In the genomic region with DNA sequence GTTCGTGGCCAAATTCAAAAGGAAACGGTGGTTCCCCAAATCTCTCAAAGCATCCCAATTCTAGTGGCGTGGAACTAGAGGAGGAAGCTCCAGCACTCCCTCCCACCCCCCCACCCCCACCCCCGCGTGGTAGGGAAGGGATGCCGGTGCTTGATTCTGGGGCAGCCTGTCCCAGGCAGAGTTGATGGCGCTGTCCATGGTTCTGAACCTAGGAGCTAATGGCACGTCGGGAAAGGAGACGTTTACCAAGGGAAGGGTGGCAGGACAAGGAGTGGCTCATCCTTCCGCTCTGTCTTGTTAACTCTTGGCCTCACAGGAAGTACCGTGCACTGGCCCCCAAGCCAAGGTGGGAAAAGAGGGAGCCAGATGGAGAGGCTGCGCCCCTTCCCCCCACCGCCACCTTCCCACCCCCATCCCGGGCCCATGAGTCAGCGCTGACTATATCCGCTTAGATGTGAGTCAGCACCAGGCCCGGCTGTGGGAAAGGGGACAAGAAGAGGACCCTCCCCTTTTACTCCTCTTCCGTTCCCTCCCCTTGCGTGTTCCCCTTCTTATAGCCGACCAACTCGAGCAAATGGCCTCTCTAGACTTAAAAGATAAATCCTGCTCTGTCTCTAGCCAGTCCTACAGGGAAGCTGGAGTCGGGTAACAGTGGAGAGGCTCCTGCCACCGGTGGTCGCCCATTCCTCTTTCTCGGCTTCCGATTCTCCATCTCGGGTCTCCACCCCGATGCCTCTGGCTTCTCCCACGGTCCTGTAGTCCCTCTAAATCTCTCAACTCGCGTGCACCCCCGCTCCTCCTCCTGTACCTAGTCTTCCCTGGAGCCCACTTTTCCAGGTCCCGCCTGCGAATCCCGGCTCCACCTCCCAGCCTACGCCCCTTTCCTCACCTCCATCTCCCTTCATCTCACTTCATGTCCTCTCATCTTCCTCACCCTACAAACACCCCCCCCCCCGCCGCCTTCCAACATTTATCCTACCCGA, we compare ENCODE assay signal across 9 mouse cellular contexts. TPM values are rescaled to one million over a fixed set of nuclear protein-coding genes. Genes with fewer than 3 reads are reported as not detected.
DNase-seq lines count a peak whose midpoint lies in the region; ATAC-seq lines count a peak whose summit lies in the region.
"Had no signal": no experiment of that assay in that cellular context is flagged by ENCODE, and none has a peak within 500 bp of the region (broad histone marks: within the 10 kb centered on the region; RNA-seq: fewer than 3 reads in every experiment).

No protein-coding gene starts in this region.

- no peak overlapping the region for H3K27ac ChIP-seq in heart, embryonic 12.5 days (ENCODE audit: poor library complexity, severe bottlenecking)
- no peak overlapping the region for H3K27ac ChIP-seq in embryonic facial prominence, embryonic 13.5 days
- peak overlapping the region; percentile 66 for H3K27ac ChIP-seq in hindbrain, embryonic 15.5 days (replicated peaks)
- H3K27ac ChIP-seq in liver, embryonic 12.5 days, result no peak overlapping the region

- peaks cover 5% of the 10 kb centered on the region for H3K4me1 ChIP-seq in heart, embryonic 12.5 days (replicated peaks)
- no peaks in the 10 kb centered on the region for H3K4me1 ChIP-seq in embryonic facial prominence, embryonic 13.5 days
- peaks cover 19% of the 10 kb centered on the region for H3K4me1 ChIP-seq in hindbrain, embryonic 15.5 days (replicated peaks)
- 0 out of 2 replicates have a peak, but pooled peaks cover 3% of the 10 kb centered on the region for H3K4me1 ChIP-seq in liver, embryonic 12.5 days

- H3K4me3 ChIP-seq in heart, embryonic 12.5 days, result peak overlapping the region; percentile 30
- H3K4me3 ChIP-seq in embryonic facial prominence, embryonic 13.5 days, result 0 out of 2 replicates have a peak overlapping the region, but pooled peaks have one; percentile 6
- peak overlapping the region; percentile 70 for H3K4me3 ChIP-seq in hindbrain, embryonic 15.5 days
- H3K4me3 ChIP-seq in liver, embryonic 12.5 days, result peak overlapping the region; percentile 13; the same call in 1 of the 2 replicates

- 2% methylated on average over 40 of the region's 40 CpGs for WGBS in heart, embryonic 12.5 days
- WGBS in embryonic facial prominence, embryonic 13.5 days, result 2% methylated on average over 40 of the region's 40 CpGs
- under 1% methylated on average over 38 of the region's 40 CpGs for WGBS in hindbrain, embryonic 15.5 days
- 2% methylated on average over 40 of the region's 40 CpGs for WGBS in liver, embryonic 12.5 days (ENCODE audit: insufficient replicate concordance)

- 0 out of 2 replicates have a peak, but pooled peaks have one; percentile 33 for ATAC-seq in heart, embryonic 12.5 days (ENCODE audit: insufficient number of reproducible peaks, low FRiP score)
- ATAC-seq in embryonic facial prominence, embryonic 13.5 days (ENCODE audit: insufficient number of reproducible peaks, insufficient read depth, low FRiP score, low TSS enrichment, low read depth), result no peak
- peak; percentile 77 for ATAC-seq in hindbrain, embryonic 15.5 days (ENCODE audit: low FRiP score, low read depth)
- ATAC-seq in liver, embryonic 12.5 days, result no peak

- H3K9me3 ChIP-seq in heart, embryonic 12.5 days (replicated peaks), result no peaks in the 10 kb centered on the region
- H3K9me3 ChIP-seq in embryonic facial prominence, embryonic 13.5 days, result no peaks in the 10 kb centered on the region
- no peaks in the 10 kb centered on the region for H3K9me3 ChIP-seq in hindbrain, embryonic 15.5 days
- H3K9me3 ChIP-seq in liver, embryonic 12.5 days (replicated peaks), result no peaks in the 10 kb centered on the region

- no peak overlapping the region for H3K9ac ChIP-seq in heart, embryonic 12.5 days
- H3K9ac ChIP-seq in embryonic facial prominence, embryonic 13.5 days, result no peak overlapping the region
- peak overlapping the region; percentile 57 for H3K9ac ChIP-seq in hindbrain, embryonic 15.5 days
- no peak overlapping the region for H3K9ac ChIP-seq in liver, embryonic 12.5 days

- peaks cover 60% of the 10 kb centered on the region for H3K27me3 ChIP-seq in heart, embryonic 12.5 days (replicated peaks)
- peaks cover 58% of the 10 kb centered on the region for H3K27me3 ChIP-seq in embryonic facial prominence, embryonic 13.5 days
- H3K27me3 ChIP-seq in hindbrain, embryonic 15.5 days, result peaks cover 32% of the 10 kb centered on the region
- H3K27me3 ChIP-seq in liver, embryonic 12.5 days (replicated peaks), result peaks cover 67% of the 10 kb centered on the region

- H3K36me3 ChIP-seq in heart, embryonic 12.5 days, result no peaks in the 10 kb centered on the region
- no peaks in the 10 kb centered on the region for H3K36me3 ChIP-seq in embryonic facial prominence, embryonic 13.5 days
- H3K36me3 ChIP-seq in hindbrain, embryonic 15.5 days, result 0 out of 2 replicates have a peak, but pooled peaks cover 2% of the 10 kb centered on the region
- H3K36me3 ChIP-seq in liver, embryonic 12.5 days, result no peaks in the 10 kb centered on the region

- intact Hi-C loops in heart, postnatal 25 days (cut with DNase I), result loop anchor here (2.0 kb wide), 1 partner anchor 14 kb away; no protein-coding TSS in a partner anchor

- DNase-seq in heart, postnatal 25 days (ENCODE audit: low spot score), result no peak
- DNase-seq in R1 (ENCODE audit: low read depth, low spot score), result peak; percentile 90
- DNase-seq in neural tube, embryonic 10.5 days (ENCODE audit: extremely low spot score, low spot score), result peak; percentile 75
- DNase-seq in thymus, postnatal 0 days (ENCODE audit: low spot score), result peak; percentile 62

- peak overlapping the region; percentile 37 for H3K4me2 ChIP-seq in heart, embryonic 12.5 days
- H3K4me2 ChIP-seq in embryonic facial prominence, embryonic 13.5 days, result no peak overlapping the region
- peak overlapping the region; percentile 72 for H3K4me2 ChIP-seq in hindbrain, embryonic 15.5 days
- peak overlapping the region; percentile 33 for H3K4me2 ChIP-seq in liver, embryonic 12.5 days

RNA-seq across cellular contexts. Expression of gene Ptprn, which starts 1.0 kb away (rescaled TPM):
- 0.69 and 0.96 TPM in 2 replicates for polyA plus RNA-seq in heart, embryonic 12.5 days (2016; fragmentation: Nextera tagmentation; extraction: Ambion mirVana)
- under 1 TPM; 0.86 to 0.92 TPM for total RNA-seq in heart, postnatal 25 days (2021)
- polyA plus RNA-seq in embryonic facial prominence, embryonic 13.5 days (2015; fragmentation: Nextera tagmentation; extraction: Ambion mirVana), result 0.37 and 0.54 TPM in 2 replicates
- 30.4 and 33.5 TPM in 2 replicates for polyA plus RNA-seq in hindbrain, embryonic 15.5 days (2015; fragmentation: Nextera tagmentation; extraction: Ambion mirVana)
- polyA plus RNA-seq in liver, embryonic 12.5 days (2016; fragmentation: Nextera tagmentation; extraction: Ambion mirVana), result 0.79 and 0.82 TPM in 2 replicates
- 0.98 and 1.1 TPM in 2 replicates for polyA plus RNA-seq in thymus, postnatal 0 days (2015; fragmentation: Nextera tagmentation; extraction: Ambion mirVana)

RNA-seq across cellular contexts. Expression of gene Resp18, which starts 15.0 kb away (rescaled TPM):
- not detected in 2 replicates for polyA plus RNA-seq in heart, embryonic 12.5 days (2016; fragmentation: Nextera tagmentation; extraction: Ambion mirVana)
- total RNA-seq in heart, postnatal 25 days (2021), result not detected
- polyA plus RNA-seq in embryonic facial prominence, embryonic 13.5 days (2015; fragmentation: Nextera tagmentation; extraction: Ambion mirVana), result 1.7 and 2.1 TPM in 2 replicates
- polyA plus RNA-seq in hindbrain, embryonic 15.5 days (2015; fragmentation: Nextera tagmentation; extraction: Ambion mirVana), result 203 and 214 TPM in 2 replicates
- 0.32 TPM in 1 of 2 replicates, not detected in the other for polyA plus RNA-seq in liver, embryonic 12.5 days (2016; fragmentation: Nextera tagmentation; extraction: Ambion mirVana)
- polyA plus RNA-seq in thymus, postnatal 0 days (2015; fragmentation: Nextera tagmentation; extraction: Ambion mirVana), result 1.5 and 1.7 TPM in 2 replicates

RNA-seq across cellular contexts. Expression of gene Dnajb2, which starts 27.1 kb away (rescaled TPM):
- 34.5 and 37.5 TPM in 2 replicates for polyA plus RNA-seq in heart, embryonic 12.5 days (2016; fragmentation: Nextera tagmentation; extraction: Ambion mirVana)
- 100 to 1,000 TPM in 1 of 2 experiments, 10 to 100 TPM in 1; 90.4 to 100 TPM for total RNA-seq in heart, postnatal 25 days (2021)
- 36.6 and 47.8 TPM in 2 replicates for polyA plus RNA-seq in embryonic facial prominence, embryonic 13.5 days (2015; fragmentation: Nextera tagmentation; extraction: Ambion mirVana)
- 72.5 and 85.0 TPM in 2 replicates for polyA plus RNA-seq in hindbrain, embryonic 15.5 days (2015; fragmentation: Nextera tagmentation; extraction: Ambion mirVana)
- polyA plus RNA-seq in liver, embryonic 12.5 days (2016; fragmentation: Nextera tagmentation; extraction: Ambion mirVana), result 27.2 and 27.8 TPM in 2 replicates
- polyA plus RNA-seq in thymus, postnatal 0 days (2015; fragmentation: Nextera tagmentation; extraction: Ambion mirVana), result 14.2 and 14.7 TPM in 2 replicates

RNA-seq across cellular contexts. Expression of gene A630095N17Rik, which starts 31.4 kb away (rescaled TPM):
- not detected in 2 replicates for polyA plus RNA-seq in heart, embryonic 12.5 days (2016; fragmentation: Nextera tagmentation; extraction: Ambion mirVana)
- total RNA-seq in heart, postnatal 25 days (2021), result not detected
- polyA plus RNA-seq in embryonic facial prominence, embryonic 13.5 days (2015; fragmentation: Nextera tagmentation; extraction: Ambion mirVana), result not detected in 2 replicates
- not detected in 2 replicates for polyA plus RNA-seq in hindbrain, embryonic 15.5 days (2015; fragmentation: Nextera tagmentation; extraction: Ambion mirVana)
- not detected in 2 replicates for polyA plus RNA-seq in liver, embryonic 12.5 days (2016; fragmentation: Nextera tagmentation; extraction: Ambion mirVana)
- polyA plus RNA-seq in thymus, postnatal 0 days (2015; fragmentation: Nextera tagmentation; extraction: Ambion mirVana), result 0.78 and 0.96 TPM in 2 replicates
- total RNA-seq: left cerebral cortex, postnatal 36 days had no signal

RNA-seq across cellular contexts. Expression of gene Tuba4a, which starts 43.6 kb away (rescaled TPM):
- polyA plus RNA-seq in heart, embryonic 12.5 days (2016; fragmentation: Nextera tagmentation; extraction: Ambion mirVana), result 34.1 and 38.0 TPM in 2 replicates
- 1,000 to 10,000 TPM; 1,036 to 1,088 TPM for total RNA-seq in heart, postnatal 25 days (2021)
- 17.1 and 23.2 TPM in 2 replicates for polyA plus RNA-seq in embryonic facial prominence, embryonic 13.5 days (2015; fragmentation: Nextera tagmentation; extraction: Ambion mirVana)
- 26.8 and 28.1 TPM in 2 replicates for polyA plus RNA-seq in hindbrain, embryonic 15.5 days (2015; fragmentation: Nextera tagmentation; extraction: Ambion mirVana)
- polyA plus RNA-seq in liver, embryonic 12.5 days (2016; fragmentation: Nextera tagmentation; extraction: Ambion mirVana), result 465 and 490 TPM in 2 replicates
- polyA plus RNA-seq in thymus, postnatal 0 days (2015; fragmentation: Nextera tagmentation; extraction: Ambion mirVana), result 170 and 193 TPM in 2 replicates

Comparison
In these comparisons a context has a peak if more than half of its experiments do, and no peak if none do; other contexts are left out.
1. ATAC-seq: peak in heart, embryonic 12.5 days (single experiment) and hindbrain, embryonic 15.5 days (single experiment); none in embryonic facial prominence, embryonic 13.5 days (single experiment) and liver, embryonic 12.5 days (single experiment).
2. H3K4me3 ChIP-seq: peak in every context shown above with its lines; median percentile 70 in hindbrain, embryonic 15.5 days; 30 in heart, embryonic 12.5 days; 13 in liver, embryonic 12.5 days; 6 in embryonic facial prominence, embryonic 13.5 days.
3. RNA of gene Ptprn, which starts 1.0 kb away (polyA plus RNA-seq): 30.4 to 33.5 TPM in hindbrain, embryonic 15.5 days; 0.98 to 1.1 TPM in thymus, postnatal 0 days, 0.79 to 0.82 TPM in liver, embryonic 12.5 days, 0.69 to 0.96 TPM in heart, embryonic 12.5 days and 0.37 to 0.54 TPM in embryonic facial prominence, embryonic 13.5 days; every median in the first group is over 10 times any median in the second.
4. RNA of gene Resp18, which starts 15.0 kb away (polyA plus RNA-seq): 203 to 214 TPM in hindbrain, embryonic 15.5 days; 1.7 to 2.1 TPM in embryonic facial prominence, embryonic 13.5 days, 1.5 to 1.7 TPM in thymus, postnatal 0 days, 0.32 TPM in liver, embryonic 12.5 days and not detected in heart, embryonic 12.5 days; every median in the first group is over 10 times any median in the second.